Mouse (Mus musculus): ENCODE data around the gene Dis3l. TPM values are rescaled to one million over a fixed set of nuclear protein-coding genes. Genes with fewer than 3 reads are reported as not detected.

The Dis3l gene
- polyA plus RNA-seq, 1 experiment = 10.4 TPM

DNA sequence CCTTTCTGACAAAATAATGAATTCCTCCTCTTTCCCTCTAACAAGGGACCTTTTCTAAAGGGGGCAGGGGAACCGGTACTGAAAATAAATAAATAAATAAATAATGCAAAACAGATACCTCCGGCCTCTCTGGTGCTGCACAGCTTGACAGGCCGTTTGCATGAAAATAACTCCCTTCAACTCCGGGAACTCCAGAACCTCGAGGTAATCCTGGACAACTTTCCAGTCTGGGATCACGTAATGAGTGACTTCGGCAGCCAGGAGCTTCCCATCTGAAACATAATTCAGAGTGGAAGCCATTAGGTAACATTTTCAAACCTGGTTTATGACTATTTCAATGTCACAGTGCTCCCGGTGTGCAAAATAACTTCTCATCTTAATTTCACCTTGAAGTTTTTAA lies 1.7 kb downstream of the Dis3l start:
- Histone ChIP-seq H3K4me1 (ENCODE audit: control insufficient read depth, insufficient read depth, low read length) (peaks cover 3% of the 10 kb centered on the region), H3K9ac (ENCODE audit: low read depth, poor library complexity, severe bottlenecking) (no peak overlapping the region), H3K9me3 (replicated peaks; ENCODE audit: control insufficient read depth, insufficient read depth, low read length, poor library complexity, severe bottlenecking) (no peaks in the 10 kb centered on the region), H3K27ac (ENCODE audit: insufficient read depth, low read length) (no peak overlapping the region), H3K36me3 (ENCODE audit: control insufficient read depth, insufficient read depth, low read length, poor library complexity, severe bottlenecking) (no peaks in the 10 kb centered on the region), H3K27me3 (ENCODE audit: control insufficient read depth, insufficient read depth, low read length, poor library complexity, severe bottlenecking) (no peaks in the 10 kb centered on the region), H3K4me3 (ENCODE audit: low read depth, low read length) (no peak overlapping the region)
- TF ChIP-seq EP300 (IDR thresholded peaks at IDR 0.05; ENCODE audit: insufficient read depth, low read depth, low read length) = 0 out of 2 replicates have a peak, but pooled peaks have one; percentile 43
- no peak for TF ChIP-seq CTCF (IDR thresholded peaks at IDR 0.05; ENCODE audit: low read depth, low read length)

DNA sequence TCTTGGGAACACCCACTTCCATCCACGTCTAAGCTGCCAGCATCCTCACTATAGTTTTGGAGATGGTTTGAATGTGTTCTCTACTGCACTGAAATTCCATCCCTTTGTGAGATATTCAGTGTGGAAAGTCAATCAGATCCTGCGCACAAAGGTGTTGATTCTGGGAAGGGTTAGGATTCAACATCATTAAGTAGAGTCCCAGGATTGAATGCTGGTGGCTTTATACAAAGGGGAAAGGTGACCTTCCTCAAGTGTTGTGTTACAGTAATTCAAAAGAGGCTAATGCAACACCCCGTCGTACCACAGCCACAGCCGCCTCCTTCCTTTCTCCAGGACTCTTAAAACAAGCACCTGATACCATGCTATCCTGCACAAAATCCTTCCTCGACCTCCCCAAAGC lies 5.3 kb downstream of the Dis3l start:
- Histone ChIP-seq H3K9me3 (replicated peaks; ENCODE audit: control insufficient read depth, insufficient read depth, low read length, poor library complexity, severe bottlenecking) (no peaks in the 10 kb centered on the region), H3K27ac (ENCODE audit: insufficient read depth, low read length) (no peak overlapping the region)
- no peak for TF ChIP-seq EP300 (IDR thresholded peaks at IDR 0.05; ENCODE audit: insufficient read depth, low read depth, low read length)
- no peak for TF ChIP-seq CTCF (IDR thresholded peaks at IDR 0.05; ENCODE audit: low read depth, low read length)
- TF ChIP-seq POLR2A (IDR thresholded peaks at IDR 0.05; ENCODE audit: insufficient read depth, low read length) = no peak

DNA sequence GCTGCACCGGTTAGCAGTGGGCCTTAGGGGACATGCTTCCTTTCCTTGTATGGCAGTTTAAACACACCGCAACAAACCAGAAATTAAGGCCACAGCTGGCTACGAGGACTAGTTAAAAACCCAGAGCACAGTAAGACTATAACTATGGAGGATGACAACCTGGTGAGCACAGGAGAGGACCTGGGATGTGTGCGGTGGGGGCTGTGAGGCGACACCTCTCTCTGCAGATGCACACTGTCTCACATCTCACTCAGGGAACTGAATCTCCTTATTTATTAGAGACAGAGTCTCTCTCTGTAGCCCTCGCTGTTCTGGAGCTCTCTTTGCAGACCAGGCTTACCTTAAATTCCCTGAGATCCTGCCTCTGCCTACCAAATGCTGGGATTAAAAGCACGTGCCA lies 17.1 kb downstream of the Dis3l start:
- H3K4me1 ChIP-seq (ENCODE audit: control insufficient read depth, insufficient read depth, low read length) = no peaks in the 10 kb centered on the region
- no peak overlapping the region for H3K27ac ChIP-seq (ENCODE audit: insufficient read depth, low read length)
- H3K9me3 ChIP-seq (replicated peaks; ENCODE audit: control insufficient read depth, insufficient read depth, low read length, poor library complexity, severe bottlenecking) = no peaks in the 10 kb centered on the region
- H3K4me3 ChIP-seq (ENCODE audit: low read depth, low read length) = no peak overlapping the region
- H3K9ac ChIP-seq (ENCODE audit: low read depth, poor library complexity, severe bottlenecking) = no peak overlapping the region
- no peaks in the 10 kb centered on the region for H3K36me3 ChIP-seq (ENCODE audit: control insufficient read depth, insufficient read depth, low read length, poor library complexity, severe bottlenecking)
- TF ChIP-seq CTCF (IDR thresholded peaks at IDR 0.05; ENCODE audit: low read depth, low read length) (no peak), POLR2A (IDR thresholded peaks at IDR 0.05; ENCODE audit: insufficient read depth, low read length) (no peak), EP300 (IDR thresholded peaks at IDR 0.05; ENCODE audit: insufficient read depth, low read depth, low read length) (no peak)
- no peaks in the 10 kb centered on the region for H3K27me3 ChIP-seq (ENCODE audit: control insufficient read depth, insufficient read depth, low read length, poor library complexity, severe bottlenecking)

More for the DNA sequence above, 5.3 kb downstream of the Dis3l start:
- Histone ChIP-seq H3K4me1 (ENCODE audit: control insufficient read depth, insufficient read depth, low read length) (peaks cover 3% of the 10 kb centered on the region), H3K4me3 (ENCODE audit: low read depth, low read length) (no peak overlapping the region), H3K36me3 (ENCODE audit: control insufficient read depth, insufficient read depth, low read length, poor library complexity, severe bottlenecking) (no peaks in the 10 kb centered on the region), H3K9ac (ENCODE audit: low read depth, poor library complexity, severe bottlenecking) (no peak overlapping the region), H3K27me3 (ENCODE audit: control insufficient read depth, insufficient read depth, low read length, poor library complexity, severe bottlenecking) (no peaks in the 10 kb centered on the region)

- H3K9ac ChIP-seq (ENCODE audit: low read depth, poor library complexity, severe bottlenecking) = no peak overlapping the region
- no peak overlapping the region for H3K27ac ChIP-seq (ENCODE audit: insufficient read depth, low read length)
- no peak overlapping the region for H3K4me3 ChIP-seq (ENCODE audit: low read depth, low read length)
- no peaks in the 10 kb centered on the region for H3K9me3 ChIP-seq (replicated peaks; ENCODE audit: control insufficient read depth, insufficient read depth, low read length, poor library complexity, severe bottlenecking)
- no peaks in the 10 kb centered on the region for H3K27me3 ChIP-seq (ENCODE audit: control insufficient read depth, insufficient read depth, low read length, poor library complexity, severe bottlenecking)
- H3K4me1 ChIP-seq (ENCODE audit: control insufficient read depth, insufficient read depth, low read length) = no peaks in the 10 kb centered on the region
- TF ChIP-seq POLR2A (IDR thresholded peaks at IDR 0.05; ENCODE audit: insufficient read depth, low read length) (no peak), CTCF (IDR thresholded peaks at IDR 0.05; ENCODE audit: low read depth, low read length) (no peak), EP300 (IDR thresholded peaks at IDR 0.05; ENCODE audit: insufficient read depth, low read depth, low read length) (no peak)
- H3K36me3 ChIP-seq (ENCODE audit: control insufficient read depth, insufficient read depth, low read length, poor library complexity, severe bottlenecking) = no peaks in the 10 kb centered on the region
Observed at GRCm38 (mm10) chr9:64316986-64317385, 24.1 kb downstream of the Dis3l start.

GRCm38 (mm10) chr9:64314696-64315095 lies 26.4 kb downstream of the Dis3l start:
- no peak for TF ChIP-seq EP300 (IDR thresholded peaks at IDR 0.05; ENCODE audit: insufficient read depth, low read depth, low read length)
- TF ChIP-seq POLR2A (IDR thresholded peaks at IDR 0.05; ENCODE audit: insufficient read depth, low read length) = no peak
- TF ChIP-seq CTCF (IDR thresholded peaks at IDR 0.05; ENCODE audit: low read depth, low read length) = no peak
- no peaks in the 10 kb centered on the region for H3K27me3 ChIP-seq (ENCODE audit: control insufficient read depth, insufficient read depth, low read length, poor library complexity, severe bottlenecking)
- no peaks in the 10 kb centered on the region for H3K36me3 ChIP-seq (ENCODE audit: control insufficient read depth, insufficient read depth, low read length, poor library complexity, severe bottlenecking)
- H3K4me3 ChIP-seq (ENCODE audit: low read depth, low read length) = no peak overlapping the region
- H3K9ac ChIP-seq (ENCODE audit: low read depth, poor library complexity, severe bottlenecking) = no peak overlapping the region
- H3K27ac ChIP-seq (ENCODE audit: insufficient read depth, low read length) = no peak overlapping the region
- no peaks in the 10 kb centered on the region for H3K4me1 ChIP-seq (ENCODE audit: control insufficient read depth, insufficient read depth, low read length)
- H3K9me3 ChIP-seq (replicated peaks; ENCODE audit: control insufficient read depth, insufficient read depth, low read length, poor library complexity, severe bottlenecking) = no peaks in the 10 kb centered on the region

- no peak for TF ChIP-seq EP300 (IDR thresholded peaks at IDR 0.05; ENCODE audit: insufficient read depth, low read depth, low read length)
- TF ChIP-seq CTCF (IDR thresholded peaks at IDR 0.05; ENCODE audit: low read depth, low read length) = peak; percentile 70
- H3K27ac ChIP-seq (ENCODE audit: insufficient read depth, low read length) = no peak overlapping the region
- H3K27me3 ChIP-seq (ENCODE audit: control insufficient read depth, insufficient read depth, low read length, poor library complexity, severe bottlenecking) = no peaks in the 10 kb centered on the region
- H3K36me3 ChIP-seq (ENCODE audit: control insufficient read depth, insufficient read depth, low read length, poor library complexity, severe bottlenecking) = no peaks in the 10 kb centered on the region
- no peaks in the 10 kb centered on the region for H3K4me1 ChIP-seq (ENCODE audit: control insufficient read depth, insufficient read depth, low read length)
- H3K9me3 ChIP-seq (replicated peaks; ENCODE audit: control insufficient read depth, insufficient read depth, low read length, poor library complexity, severe bottlenecking) = no peaks in the 10 kb centered on the region
- no peak overlapping the region for H3K9ac ChIP-seq (ENCODE audit: low read depth, poor library complexity, severe bottlenecking)
- H3K4me3 ChIP-seq (ENCODE audit: low read depth, low read length) = no peak overlapping the region
Observed at GRCm38 (mm10) chr9:64312128-64312527, 29.0 kb downstream of the Dis3l start.
